Mouse (Mus musculus) lung, adult 2 months (tissue): ENCODE data around the gene Psd. TPM values are rescaled to one million over a fixed set of nuclear protein-coding genes. Genes with fewer than 3 reads are reported as not detected.

Experiments
- DNase-seq: peaks from one replicate; pipeline ENCODE4 v3.0.0; 2022
- H3K4me1 ChIP-seq: fragments of 200-500 bp; 2 replicates; pipeline ENCODE4 v1.6.1; 2011; ENCODE audit warnings: low read length; ENCODE audit not compliant: control insufficient read depth, insufficient read depth
- H3K4me3 ChIP-seq: fragments of 200-500 bp; replicated peaks from 2 replicates; pipeline ENCODE3; 2011; ENCODE audit warnings: low read depth, mild to moderate bottlenecking, control low read depth, low read length; ENCODE audit errors: extremely low read depth
- CTCF ChIP-seq: fragments of 200-500 bp; IDR thresholded peaks from 2 replicates; pipeline ENCODE4 v1.5.1; 2011; ENCODE audit warnings: mild to moderate bottlenecking, low read length, control low read depth; ENCODE audit not compliant: insufficient read depth
- POLR2A ChIP-seq: fragments of 200-500 bp; IDR thresholded peaks from 2 replicates; pipeline ENCODE4 v1.6.1; 2011; ENCODE audit warnings: low read depth, mild to moderate bottlenecking, control low read depth, low read length, borderline replicate concordance; ENCODE audit errors: extremely low read depth
- WGBS: fragments of 180-500 bp; shearing (Covaris S2); methylation state at CpG from one replicate; pipeline ENCODE4 v1.1.7; 2018; 5-methylcytosine and 5-hydroxymethylcytosine counted together
- polyA plus RNA-seq: library from polyadenylated mRNA; depleted of rRNA; stranded (reverse); fragments of >200 nt; gene quantifications from 2 replicates; pipeline ENCODE4 v1.2.3, GENCODE M21; 2012

Gene Psd
- polyA plus RNA-seq, 1 experiment, result 2.3 TPM

DNA sequence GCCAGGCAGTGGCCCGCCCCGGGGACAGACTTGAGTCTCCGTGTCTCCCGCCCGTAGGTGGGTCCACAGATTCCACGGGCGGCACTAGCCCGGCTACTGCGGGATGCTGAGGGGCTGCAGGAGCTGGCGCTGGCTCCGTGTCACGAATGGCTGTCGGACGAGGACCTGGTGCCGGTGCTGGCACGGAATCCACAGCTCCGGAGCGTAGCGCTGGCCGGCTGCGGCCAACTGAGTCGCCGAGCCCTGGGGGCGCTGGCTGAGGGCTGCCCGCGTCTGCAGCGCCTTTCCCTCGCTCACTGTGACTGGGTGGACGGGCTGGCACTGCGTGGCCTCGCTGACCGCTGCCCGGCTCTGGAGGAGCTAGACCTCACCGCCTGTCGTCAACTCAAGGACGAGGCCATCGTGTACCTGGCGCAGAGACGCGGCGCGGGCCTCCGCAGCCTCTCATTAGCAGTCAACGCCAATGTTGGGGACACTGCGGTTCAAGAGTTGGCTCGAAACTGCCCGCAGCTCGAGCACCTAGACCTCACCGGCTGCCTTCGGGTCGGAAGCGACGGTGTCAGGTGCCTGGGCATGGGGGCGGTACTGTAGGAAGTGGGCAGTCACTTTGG lies 2.2 kb upstream of the Psd start:
- DNase-seq, result no peak
- TF ChIP-seq CTCF (no peak), POLR2A (no peak)
- Histone ChIP-seq H3K4me1 (peaks cover 7% of the 10 kb centered on the region), H3K4me3 (peak overlapping the region; percentile 95)
- 3% methylated on average over 54 of the region's 54 CpGs for WGBS

DNA sequence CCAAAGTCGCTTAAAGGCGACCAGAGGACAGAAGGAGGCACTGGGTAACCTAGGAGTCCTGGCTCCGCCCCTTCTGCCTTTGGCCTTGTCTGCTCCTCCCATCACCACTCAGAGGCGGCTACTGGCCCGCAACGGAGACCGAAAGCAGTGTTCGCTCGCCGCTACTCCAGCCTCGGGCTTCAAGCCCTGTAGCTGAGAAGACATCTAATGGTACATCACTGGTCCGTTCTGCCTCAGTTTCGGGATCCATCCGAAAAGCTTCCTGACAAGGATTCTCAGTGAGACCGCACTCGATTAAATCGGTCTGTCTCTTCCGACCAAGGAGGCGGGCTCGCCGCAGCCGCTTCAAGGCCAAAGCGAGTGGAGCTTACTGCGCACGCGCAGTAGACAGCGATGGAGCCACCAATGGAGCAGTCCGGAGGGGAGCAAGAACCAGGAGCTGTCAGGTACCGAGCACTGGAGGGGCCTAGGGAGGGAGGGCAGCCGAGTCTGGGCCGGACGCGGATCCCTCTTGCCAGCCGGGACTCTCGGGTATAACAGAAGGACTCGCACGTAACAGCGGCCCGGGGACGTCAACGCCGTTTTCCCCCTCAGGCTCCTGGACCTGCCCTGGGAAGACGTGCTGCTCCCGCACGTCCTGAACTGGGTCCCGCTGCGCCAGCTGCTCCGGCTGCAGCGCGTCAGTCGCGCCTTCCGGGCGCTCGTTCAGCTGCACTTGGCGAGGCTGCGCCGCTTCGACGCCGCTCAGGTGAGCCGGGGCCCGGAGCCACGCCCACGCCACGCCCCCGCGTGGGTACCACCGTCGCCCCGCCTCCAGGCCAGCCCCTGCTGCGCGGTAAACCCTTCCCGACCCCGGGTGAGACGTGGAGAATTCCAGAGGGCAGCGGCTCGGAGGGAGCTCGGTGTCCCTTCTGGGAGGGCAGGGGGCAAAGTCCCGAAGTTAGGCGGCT lies 1.4 kb upstream of the Psd start, which contains the start of gene Fbxl15:
Fbxl15 (plus strand) TSS at position 104 of the 950 bp plus-strand sequence.
- Histone ChIP-seq H3K4me3 (peak within 1 kb of the TSS; percentile 95), H3K4me1 (peaks cover 7% of the 10 kb centered on the region)
- DNase-seq, result peak; percentile 92
- WGBS, result under 1% methylated on average over 80 of the region's 81 CpGs
- TF ChIP-seq POLR2A, result peak; percentile 57; the same call in 1 of the 2 replicates
- TF ChIP-seq CTCF, result no peak

DNA sequence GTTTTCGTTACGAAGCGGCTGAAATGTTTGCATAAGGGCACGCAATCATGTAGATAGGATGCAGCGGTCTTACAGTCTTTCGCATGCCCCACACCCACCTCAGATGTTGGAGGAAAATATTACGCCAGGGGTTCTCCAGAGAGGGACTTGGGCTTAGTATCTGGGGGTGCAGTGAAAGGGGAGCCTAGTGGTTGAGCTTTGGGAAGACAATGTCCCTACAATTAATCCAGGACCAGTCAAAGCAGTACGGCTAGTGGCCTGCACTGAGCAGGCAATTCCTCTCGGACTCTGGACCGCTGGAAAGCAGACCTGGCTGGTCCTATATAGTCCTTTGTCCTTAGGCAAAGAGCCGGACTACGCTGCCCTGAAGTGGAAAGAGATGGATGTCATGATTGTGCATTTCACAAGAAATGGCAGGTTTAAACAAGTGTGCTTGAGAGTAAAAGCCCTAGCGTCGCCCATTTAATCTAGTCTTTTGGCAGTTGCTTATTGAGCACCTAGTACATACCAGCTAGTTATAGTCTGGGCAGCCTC lies 642 bp upstream of the Psd start:
- H3K4me3 ChIP-seq, result peak overlapping the region; percentile 95
- peaks cover 7% of the 10 kb centered on the region for H3K4me1 ChIP-seq
- no peak for TF ChIP-seq CTCF
- TF ChIP-seq POLR2A, result no peak
- 26% methylated on average over 14 of the region's 14 CpGs for WGBS
- no peak for DNase-seq

DNA sequence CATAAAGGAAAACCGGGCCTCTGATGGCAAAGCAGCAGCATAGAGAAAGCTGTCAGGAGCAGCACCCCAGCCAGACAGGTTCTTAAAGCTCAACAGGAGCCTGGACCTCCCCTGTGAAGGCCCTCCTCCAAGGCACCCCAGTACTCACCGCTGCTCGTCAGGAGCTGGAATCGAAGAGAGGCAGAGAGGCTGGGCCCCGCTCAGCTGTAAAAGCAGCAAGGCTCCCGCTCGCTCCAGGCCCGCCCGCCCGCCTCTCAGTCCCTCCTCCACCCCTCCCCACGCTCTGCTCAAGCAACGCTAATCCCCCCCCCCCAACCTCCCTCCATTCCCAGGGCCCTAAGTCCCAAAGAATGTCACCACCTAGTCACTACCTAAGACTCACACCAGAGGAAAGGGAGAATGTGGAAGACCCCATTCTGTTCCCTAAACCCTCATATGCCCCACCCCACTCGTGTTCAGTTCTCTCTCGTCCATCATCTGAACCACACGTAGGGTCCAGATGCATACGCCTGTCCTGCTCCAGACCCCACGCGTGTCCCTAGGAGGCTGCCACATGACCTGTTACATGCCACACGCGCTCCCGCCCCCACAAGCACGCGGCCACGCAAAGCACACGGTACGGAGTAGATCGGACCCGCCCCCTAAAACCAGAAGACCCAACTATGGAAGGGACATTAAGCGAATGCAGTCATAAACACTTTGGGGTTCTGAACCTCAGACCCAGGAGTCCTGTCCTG lies 769 bp downstream of the Psd start:
- TF ChIP-seq CTCF (no peak), POLR2A (no peak)
- WGBS, result 8% methylated on average over 29 of the region's 29 CpGs
- peaks cover 7% of the 10 kb centered on the region for H3K4me1 ChIP-seq
- H3K4me3 ChIP-seq, result no peak overlapping the region
- DNase-seq, result no peak

DNA sequence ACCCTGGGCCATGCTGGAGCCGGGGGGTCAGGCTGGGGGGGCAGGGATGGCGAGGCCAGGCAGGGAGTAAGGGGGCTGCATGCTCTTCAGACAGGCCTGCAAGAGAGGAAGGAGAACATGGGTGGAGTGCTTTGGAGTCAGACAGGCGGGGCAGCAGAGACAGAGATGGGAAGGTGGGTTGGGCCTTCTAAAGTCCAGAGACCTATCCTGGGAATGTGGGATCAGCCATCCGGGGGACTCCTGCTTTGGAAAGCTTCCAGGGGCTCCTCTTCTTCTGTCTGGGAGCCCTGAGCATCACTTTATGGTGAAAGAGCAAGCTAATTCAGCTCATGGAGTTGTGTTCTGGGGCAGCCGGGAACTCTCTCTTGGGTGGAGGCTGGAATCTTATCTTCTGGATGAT lies 2.0 kb downstream of the Psd start:
- Histone ChIP-seq H3K4me1 (peaks cover 7% of the 10 kb centered on the region), H3K4me3 (no peak overlapping the region)
- DNase-seq, result no peak
- TF ChIP-seq POLR2A (no peak), CTCF (no peak)
- 62% methylated on average over 5 of the region's 5 CpGs for whole genome bisulfite sequencing

DNA sequence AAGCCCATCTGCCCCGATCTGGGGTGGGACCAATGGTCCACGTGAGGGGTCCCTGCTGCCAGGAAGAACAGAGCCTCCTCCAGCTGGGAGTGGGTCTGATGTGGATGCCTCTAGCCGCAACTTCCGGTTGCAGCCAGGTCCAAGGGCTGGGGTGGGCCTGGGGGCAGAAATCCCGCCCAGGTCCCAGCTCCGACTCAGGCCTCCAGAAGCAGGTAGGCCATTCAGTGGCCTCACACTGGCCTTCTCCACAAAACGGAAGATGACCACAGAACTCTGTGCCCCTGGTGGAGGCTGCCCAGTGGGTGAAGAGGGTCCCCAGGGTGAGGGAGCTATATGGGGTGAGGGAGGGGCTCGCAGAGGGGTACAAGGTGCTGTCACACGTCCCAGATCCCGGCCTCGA lies 2.6 kb downstream of the Psd start:
- no peak for DNase-seq
- no peak for TF ChIP-seq CTCF
- no peak for TF ChIP-seq POLR2A
- 62% methylated on average over 11 of the region's 11 CpGs for WGBS
- H3K4me3 ChIP-seq, result no peak overlapping the region
- H3K4me1 ChIP-seq, result peaks cover 6% of the 10 kb centered on the region

DNA sequence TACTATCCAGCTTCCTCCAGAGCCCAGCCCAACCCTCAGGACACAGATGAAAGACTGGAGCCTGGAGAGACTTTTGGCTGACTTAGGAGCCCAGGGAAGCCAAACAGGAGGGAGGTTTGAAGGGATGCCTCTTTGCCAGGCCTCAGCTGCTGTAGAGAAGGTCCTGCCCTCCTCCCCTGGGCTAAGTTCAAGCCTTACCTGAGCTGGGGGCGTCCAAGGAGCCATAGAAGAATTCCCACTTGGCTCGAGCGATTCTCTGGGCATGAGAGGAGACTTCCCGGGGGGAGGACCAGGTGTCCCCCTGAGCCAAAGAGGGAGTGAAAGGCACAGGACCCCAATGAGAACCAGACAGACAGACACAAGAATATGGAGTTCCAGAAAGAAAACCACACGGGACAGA lies 3.2 kb downstream of the Psd start:
- no peak for DNase-seq
- peaks cover 3% of the 10 kb centered on the region; the same call in 1 of the 2 replicates for H3K4me1 ChIP-seq
- no peak overlapping the region for H3K4me3 ChIP-seq
- WGBS, result 66% methylated on average over 5 of the region's 5 CpGs
- TF ChIP-seq POLR2A (no peak), CTCF (no peak)

DNA sequence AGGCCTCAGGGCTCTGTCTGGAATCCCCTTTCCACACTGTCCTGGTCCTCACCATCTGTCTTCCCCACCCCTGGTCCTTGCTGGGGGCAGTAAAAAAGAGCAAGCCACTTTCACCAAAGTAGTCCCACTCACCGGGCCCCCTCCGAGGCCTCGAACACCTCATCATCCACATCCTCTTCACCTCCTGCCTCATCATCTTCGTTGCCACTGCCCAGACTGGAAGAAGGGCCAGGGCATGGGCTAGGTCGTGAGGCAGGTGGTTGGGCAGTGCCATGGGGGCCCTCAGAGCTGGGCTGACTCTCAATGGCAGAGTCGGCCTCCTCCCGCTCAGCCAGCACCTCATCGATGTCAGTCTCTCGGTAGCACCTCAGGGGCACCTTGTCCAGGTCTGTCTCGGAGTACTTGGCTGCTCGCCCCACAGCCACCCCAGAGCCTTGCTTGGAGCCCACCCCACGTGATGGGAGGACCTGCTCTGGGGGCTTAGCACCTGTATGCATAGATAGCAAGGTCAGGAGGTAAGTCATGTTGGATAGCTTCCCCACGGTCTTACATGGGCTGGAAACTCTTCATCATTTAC lies 3.9 kb downstream of the Psd start:
- H3K4me1 ChIP-seq, result peaks cover 3% of the 10 kb centered on the region; the same call in 1 of the 2 replicates
- WGBS, result 65% methylated on average over 13 of the region's 13 CpGs
- TF ChIP-seq CTCF (no peak), POLR2A (no peak)
- no peak for DNase-seq
- H3K4me3 ChIP-seq, result no peak overlapping the region
